In the genomic region with DNA sequence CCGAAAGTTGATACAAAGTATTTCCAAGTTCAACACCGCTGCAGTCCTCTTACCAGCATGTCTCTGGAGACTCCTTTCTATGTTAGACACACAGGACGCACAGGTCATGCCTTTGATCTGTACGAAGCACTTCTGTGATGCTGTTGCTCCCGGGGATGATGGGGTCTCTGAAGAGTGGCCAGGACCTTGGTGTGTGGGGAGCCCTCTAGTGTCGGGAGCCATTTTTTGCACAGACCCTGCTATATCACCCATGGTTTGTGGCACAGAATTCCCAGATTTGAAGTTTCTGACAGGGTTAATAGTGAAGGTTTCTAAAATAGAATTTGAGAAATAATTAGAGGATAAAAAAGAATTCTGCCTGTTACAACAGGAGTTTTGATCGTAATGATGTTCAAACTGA, we compare ENCODE assay signal across 23 mouse cellular contexts. TPM values are rescaled to one million over a fixed set of nuclear protein-coding genes. Genes with fewer than 3 reads are reported as not detected.
DNase-seq lines count a peak whose midpoint lies in the region; ATAC-seq and TF ChIP-seq lines count a peak whose summit lies in the region.
"Had no signal": no experiment of that assay in that cellular context is flagged by ENCODE, and none has a peak within 500 bp of the region (broad histone marks: within the 10 kb centered on the region; RNA-seq: fewer than 3 reads in every experiment).

No protein-coding gene starts in this region.

- intact Hi-C loops in left cerebral cortex, postnatal 14 days (cut with DNase I), result no loop called here

- H3K4me3 ChIP-seq in embryonic facial prominence, embryonic 11.5 days (ENCODE audit: low read depth, low read length), result no peak overlapping the region
- H3K4me3 ChIP-seq in embryonic facial prominence, embryonic 10.5 days, result no peak overlapping the region
- no peak overlapping the region for H3K4me3 ChIP-seq in liver, embryonic 14.5 days (ENCODE audit: insufficient read depth in 1 of 2, low read depth in 2 of 2, low read length in 2 of 2)
- no peak overlapping the region for H3K4me3 ChIP-seq in liver, embryonic 11.5 days (ENCODE audit: low read depth, low read length)
- H3K4me3 ChIP-seq: embryonic facial prominence, embryonic 15.5 days; neural tube, embryonic 15.5 days had no signal

- H3K27me3 ChIP-seq in embryonic facial prominence, embryonic 11.5 days (ENCODE audit: control insufficient read depth, insufficient read depth, low read length), result no peaks in the 10 kb centered on the region
- H3K27me3 ChIP-seq in embryonic facial prominence, embryonic 10.5 days (replicated peaks; ENCODE audit: low read depth, poor library complexity, severe bottlenecking), result no peaks in the 10 kb centered on the region
- no peaks in the 10 kb centered on the region for H3K27me3 ChIP-seq in liver, embryonic 14.5 days (ENCODE audit: control insufficient read depth, insufficient read depth, low read length)
- no peaks in the 10 kb centered on the region for H3K27me3 ChIP-seq in liver, embryonic 11.5 days (replicated peaks; ENCODE audit: control insufficient read depth, insufficient read depth, low read length)
- H3K27me3 ChIP-seq: embryonic facial prominence, embryonic 15.5 days; neural tube, embryonic 15.5 days had no signal

- no peak overlapping the region for H3K9ac ChIP-seq in embryonic facial prominence, embryonic 11.5 days (replicated peaks; ENCODE audit: low read length)
- H3K9ac ChIP-seq in liver, embryonic 14.5 days (replicated peaks), result no peak overlapping the region
- H3K9ac ChIP-seq in liver, embryonic 11.5 days (ENCODE audit: low read depth, low read length), result no peak overlapping the region
- H3K9ac ChIP-seq: embryonic facial prominence, embryonic 15.5 days; hindbrain, embryonic 14.5 days; neural tube, embryonic 15.5 days had no signal

- no peaks in the 10 kb centered on the region for H3K4me1 ChIP-seq in embryonic facial prominence, embryonic 11.5 days (ENCODE audit: control insufficient read depth, insufficient read depth, low read length)
- peaks cover 10% of the 10 kb centered on the region for H3K4me1 ChIP-seq in embryonic facial prominence, embryonic 10.5 days
- H3K4me1 ChIP-seq in liver, embryonic 14.5 days (replicated peaks; ENCODE audit: control insufficient read depth in 2 of 2, insufficient read depth in 2 of 2, low read length in 1 of 2), result no peaks in the 10 kb centered on the region
- no peaks in the 10 kb centered on the region for H3K4me1 ChIP-seq in liver, embryonic 11.5 days (replicated peaks; ENCODE audit: control insufficient read depth, insufficient read depth, low read length)
- H3K4me1 ChIP-seq: embryonic facial prominence, embryonic 15.5 days; neural tube, embryonic 15.5 days had no signal

- no peak overlapping the region for H3K27ac ChIP-seq in embryonic facial prominence, embryonic 11.5 days (replicated peaks; ENCODE audit: low read depth, low read length)
- no peak overlapping the region for H3K27ac ChIP-seq in embryonic facial prominence, embryonic 10.5 days (replicated peaks)
- H3K27ac ChIP-seq in liver, embryonic 14.5 days, result no peak overlapping the region
- no peak overlapping the region for H3K27ac ChIP-seq in liver, embryonic 11.5 days (ENCODE audit: low read depth, low read length)
- H3K27ac ChIP-seq: embryonic facial prominence, embryonic 15.5 days; hindbrain, embryonic 14.5 days; neural tube, embryonic 15.5 days had no signal

- no peak for TF ChIP-seq EP300 in liver, embryonic 14.5 days (IDR thresholded peaks at IDR 0.05; ENCODE audit: low read depth)

- WGBS in embryonic facial prominence, embryonic 11.5 days, result 46% methylated on average over 7 of the region's 7 CpGs
- 53% methylated on average over 7 of the region's 7 CpGs for WGBS in embryonic facial prominence, embryonic 10.5 days
- WGBS in liver, embryonic 14.5 days (ENCODE audit: insufficient replicate concordance), result 54% methylated on average over 7 of the region's 7 CpGs
- 60% methylated on average over 7 of the region's 7 CpGs for WGBS in liver, embryonic 11.5 days

- peak; percentile 10 for DNase-seq in embryonic facial prominence, embryonic 11.5 days (ENCODE audit: low spot score)
- no peak for DNase-seq in embryonic facial prominence, embryonic 10.5 days (ENCODE audit: low spot score)
- no peak for DNase-seq in liver, embryonic 14.5 days (ENCODE audit: low read depth in 3 of 3, low spot score in 3 of 3)
- no peak for DNase-seq in liver, embryonic 11.5 days (ENCODE audit: low spot score)
- peak; percentile 36 for DNase-seq in retina, embryonic 14.5 days (ENCODE audit: low spot score)
- DNase-seq in retina, postnatal 1 day, result no peak
- DNase-seq in left cerebral cortex, postnatal 14 days (ENCODE audit: low spot score in 2 of 2), result no peak
- DNase-seq: cerebellum, postnatal 36 days; gastrocnemius, postnatal 14 days; kidney, adult 11 months; kidney, postnatal 14 days; lung, adult 2 months; thymus, postnatal 36 days had no signal

- no peaks in the 10 kb centered on the region for H3K36me3 ChIP-seq in embryonic facial prominence, embryonic 11.5 days (replicated peaks; ENCODE audit: control insufficient read depth, insufficient read depth, low read depth, low read length)
- H3K36me3 ChIP-seq in embryonic facial prominence, embryonic 10.5 days (replicated peaks), result no peaks in the 10 kb centered on the region
- peaks cover 15% of the 10 kb centered on the region for H3K36me3 ChIP-seq in liver, embryonic 14.5 days (replicated peaks; ENCODE audit: control insufficient read depth, insufficient read depth, low read depth)
- peaks cover 10% of the 10 kb centered on the region for H3K36me3 ChIP-seq in liver, embryonic 11.5 days (ENCODE audit: control insufficient read depth, insufficient read depth, low read length)
- H3K36me3 ChIP-seq: embryonic facial prominence, embryonic 15.5 days; neural tube, embryonic 15.5 days had no signal

- ATAC-seq in embryonic facial prominence, embryonic 11.5 days (replicated peaks; ENCODE audit: insufficient number of reproducible peaks, low FRiP score, low TSS enrichment, low read depth), result no peak
- no peak for ATAC-seq in liver, embryonic 14.5 days (ENCODE audit: insufficient read depth)
- no peak for ATAC-seq in liver, embryonic 11.5 days (replicated peaks; ENCODE audit: low FRiP score)

- TF ChIP-seq CTCF in liver, embryonic 14.5 days (IDR thresholded peaks at IDR 0.05; ENCODE audit: low read depth), result peak; percentile 22; the same call in 1 of the 2 replicates

- H3K9me3 ChIP-seq in embryonic facial prominence, embryonic 11.5 days (replicated peaks; ENCODE audit: control insufficient read depth, low read length), result no peaks in the 10 kb centered on the region
- H3K9me3 ChIP-seq in embryonic facial prominence, embryonic 10.5 days, result no peaks in the 10 kb centered on the region
- no peaks in the 10 kb centered on the region for H3K9me3 ChIP-seq in liver, embryonic 14.5 days (ENCODE audit: control insufficient read depth, low read length)
- no peaks in the 10 kb centered on the region for H3K9me3 ChIP-seq in liver, embryonic 11.5 days (ENCODE audit: control insufficient read depth, low read length)
- H3K9me3 ChIP-seq: embryonic facial prominence, embryonic 15.5 days; neural tube, embryonic 15.5 days had no signal

- H3K4me2 ChIP-seq in embryonic facial prominence, embryonic 11.5 days (ENCODE audit: low read depth, low read length), result no peak overlapping the region
- no peak overlapping the region for H3K4me2 ChIP-seq in liver, embryonic 14.5 days (ENCODE audit: low read depth)
- no peak overlapping the region for H3K4me2 ChIP-seq in liver, embryonic 11.5 days
- H3K4me2 ChIP-seq: embryonic facial prominence, embryonic 15.5 days; hindbrain, embryonic 14.5 days; neural tube, embryonic 15.5 days had no signal

RNA-seq across cellular contexts. Expression of gene Atp7b, which starts 37.9 kb away (rescaled TPM):
- polyA plus RNA-seq in embryonic facial prominence, embryonic 11.5 days (2014; fragmentation: Nextera tagmentation; extraction: Ambion mirVana), result 0.90 and 1.4 TPM in 2 replicates
- polyA plus RNA-seq in embryonic facial prominence, embryonic 10.5 days (2016; fragmentation: Nextera tagmentation; extraction: Ambion mirVana), result 1.9 and 2.1 TPM in 2 replicates
- polyA plus RNA-seq in liver, embryonic 14.5 days (2012; rRNA removed), result 8.4 and 9.4 TPM in 2 replicates
- polyA plus RNA-seq in liver, embryonic 14.5 days (2014; fragmentation: Nextera tagmentation; extraction: Ambion mirVana), result 10.4 and 12.0 TPM in 2 replicates
- polyA plus RNA-seq in liver, embryonic 11.5 days (2014; fragmentation: Nextera tagmentation; extraction: Ambion mirVana), result 24.6 and 25.1 TPM in 2 replicates
- total RNA-seq in left cerebral cortex, postnatal 14 days (2021), result 1 to 10 TPM; 2.5 to 2.9 TPM
- total RNA-seq: monocyte, adult 5-6 weeks had no signal

RNA-seq across cellular contexts. Expression of gene Alg11, which starts 38.3 kb away (rescaled TPM):
- 35.4 and 36.6 TPM in 2 replicates for polyA plus RNA-seq in embryonic facial prominence, embryonic 11.5 days (2014; fragmentation: Nextera tagmentation; extraction: Ambion mirVana)
- polyA plus RNA-seq in embryonic facial prominence, embryonic 10.5 days (2016; fragmentation: Nextera tagmentation; extraction: Ambion mirVana), result 41.7 and 45.1 TPM in 2 replicates
- 2.3 and 3.1 TPM in 2 replicates for polyA plus RNA-seq in liver, embryonic 14.5 days (2012; rRNA removed)
- 5.1 and 5.4 TPM in 2 replicates for polyA plus RNA-seq in liver, embryonic 14.5 days (2014; fragmentation: Nextera tagmentation; extraction: Ambion mirVana)
- 22.0 and 29.8 TPM in 2 replicates for polyA plus RNA-seq in liver, embryonic 11.5 days (2014; fragmentation: Nextera tagmentation; extraction: Ambion mirVana)
- total RNA-seq in left cerebral cortex, postnatal 14 days (2021), result 10 to 100 TPM; 28.1 to 32.6 TPM

RNA-seq across cellular contexts. Expression of gene Ccdc70, which starts 52.7 kb away (rescaled TPM):
- not detected in 2 replicates for polyA plus RNA-seq in embryonic facial prominence, embryonic 11.5 days (2014; fragmentation: Nextera tagmentation; extraction: Ambion mirVana)
- polyA plus RNA-seq in embryonic facial prominence, embryonic 10.5 days (2016; fragmentation: Nextera tagmentation; extraction: Ambion mirVana), result not detected in 2 replicates
- not detected in 2 replicates for polyA plus RNA-seq in liver, embryonic 14.5 days (2012; rRNA removed)
- not detected in 2 replicates for polyA plus RNA-seq in liver, embryonic 14.5 days (2014; fragmentation: Nextera tagmentation; extraction: Ambion mirVana)
- polyA plus RNA-seq in liver, embryonic 11.5 days (2014; fragmentation: Nextera tagmentation; extraction: Ambion mirVana), result not detected in 2 replicates
- total RNA-seq in left cerebral cortex, postnatal 14 days (2021), result not detected
- total RNA-seq: gastrocnemius, postnatal 14 days; heart, adult 8-10 months; left cerebral cortex, postnatal 10 days; megakaryocyte progenitor cell, adult 5-6 weeks; monocyte, adult 5-6 weeks had no signal
- polyA plus RNA-seq: embryonic facial prominence, embryonic 15.5 days; forebrain, embryonic 11.5 days; heart, postnatal 0 days; hindbrain, embryonic 14.5 days; limb, embryonic 14.5 days; lung, adult 2 months; neural tube, embryonic 15.5 days had no signal

Comparison
In these comparisons a context has a peak if more than half of its experiments do, and no peak if none do; other contexts are left out.
1. DNase-seq: peak in embryonic facial prominence, embryonic 11.5 days (single experiment) and retina, embryonic 14.5 days (single experiment); none in embryonic facial prominence, embryonic 10.5 days (single experiment), liver, embryonic 14.5 days (0 of 3), liver, embryonic 11.5 days (single experiment), retina, postnatal 1 day (single experiment) and left cerebral cortex, postnatal 14 days (0 of 2).